Mouse (Mus musculus) forebrain, embryonic 16.5 days (tissue): ENCODE measurements around the gene Gm28553. TPM values are rescaled to one million over a fixed set of nuclear protein-coding genes. Genes with fewer than 3 reads are reported as not detected.
"Not testable (repeated sequence)": the region's sequence is repeated elsewhere in the genome, so short reads cannot be mapped to it uniquely, and the experiment has no call there.

ENCODE experiments used
- ATAC-seq: fragments of 200-750 bp; cut with Nextera tagmentation; 2 replicates; pipeline ENCODE4 v1.8.0; 2017; ENCODE audit warnings: mild to moderate bottlenecking, moderate library complexity
- H3K27ac ChIP-seq: fragments of 300-500 bp; sonication (generic); 2 replicates; pipeline ENCODE4 v1.5.1; 2014; ENCODE audit warnings: low read length, control low read depth
- H3K27me3 ChIP-seq: fragments of 300-500 bp; sonication (generic); replicated peaks from 2 replicates; pipeline ENCODE4 v1.6.1; 2014; ENCODE audit warnings: low read length; ENCODE audit not compliant: control insufficient read depth, insufficient read depth
- H3K36me3 ChIP-seq: fragments of 300-500 bp; sonication (generic); 2 replicates; pipeline ENCODE4 v1.6.1; 2014; ENCODE audit not compliant: control insufficient read depth, insufficient read depth
- H3K4me1 ChIP-seq: fragments of 300-500 bp; sonication (generic); replicated peaks from 2 replicates; pipeline ENCODE4 v1.6.1; 2014; ENCODE audit warnings: low read length; ENCODE audit not compliant: control insufficient read depth, insufficient read depth
- H3K4me2 ChIP-seq: fragments of 300-500 bp; sonication (generic); 2 replicates; pipeline ENCODE4 v1.6.1; 2014; ENCODE audit warnings: mild to moderate bottlenecking, low read length, control low read depth
- H3K4me3 ChIP-seq: fragments of 300-500 bp; sonication (generic); replicated peaks from 2 replicates; pipeline ENCODE4 v1.5.1; 2014; ENCODE audit warnings: mild to moderate bottlenecking, low read length, control low read depth
- H3K9ac ChIP-seq: fragments of 300-500 bp; sonication (generic); replicated peaks from 2 replicates; pipeline ENCODE4 v1.6.1; 2014; ENCODE audit warnings: low read depth, low read length, control low read depth
- H3K9me3 ChIP-seq: fragments of 300-500 bp; sonication (generic); 2 replicates; pipeline ENCODE4 v1.6.1; 2016; ENCODE audit warnings: low read length; ENCODE audit not compliant: control insufficient read depth
- WGBS: fragments of 180-500 bp; shearing (Covaris S2); extraction: QIAGEN DNeasy Blood & Tissue Kit; methylation state at CpG from one replicate; pipeline ENCODE4 v1.1.7; 2014; 5-methylcytosine and 5-hydroxymethylcytosine counted together
- polyA plus RNA-seq: library from polyadenylated mRNA; unstranded; fragments of >200 nt; fragmentation: Nextera tagmentation; extraction: Ambion mirVana; gene quantifications from 2 replicates; pipeline ENCODE4 v1.2.1, GENCODE M21; 2015

The Gm28553 gene
- not detected in 2 replicates for polyA plus RNA-seq

- H3K4me2 ChIP-seq, H3K36me3 ChIP-seq, H3K4me1 ChIP-seq, H3K9me3 ChIP-seq, ATAC-seq, H3K27me3 ChIP-seq, H3K27ac ChIP-seq, H3K9ac ChIP-seq, H3K4me3 ChIP-seq: not testable (repeated sequence)
- no CpG with 5 or more reads among the region's 5 CpGs for WGBS
Measured at GRCm38 (mm10) chrY:48856197-48856596, at the start of gene Gm28553. Gene Gm28553, plus strand, starts transcription at chrY:48856497.
